Mouse (Mus musculus): ENCODE measurements around the gene Ugt1a10.
"Not testable (repeated sequence)": the region's sequence is repeated elsewhere in the genome, so short reads cannot be mapped to it uniquely, and the experiment has no call there.

DNA sequence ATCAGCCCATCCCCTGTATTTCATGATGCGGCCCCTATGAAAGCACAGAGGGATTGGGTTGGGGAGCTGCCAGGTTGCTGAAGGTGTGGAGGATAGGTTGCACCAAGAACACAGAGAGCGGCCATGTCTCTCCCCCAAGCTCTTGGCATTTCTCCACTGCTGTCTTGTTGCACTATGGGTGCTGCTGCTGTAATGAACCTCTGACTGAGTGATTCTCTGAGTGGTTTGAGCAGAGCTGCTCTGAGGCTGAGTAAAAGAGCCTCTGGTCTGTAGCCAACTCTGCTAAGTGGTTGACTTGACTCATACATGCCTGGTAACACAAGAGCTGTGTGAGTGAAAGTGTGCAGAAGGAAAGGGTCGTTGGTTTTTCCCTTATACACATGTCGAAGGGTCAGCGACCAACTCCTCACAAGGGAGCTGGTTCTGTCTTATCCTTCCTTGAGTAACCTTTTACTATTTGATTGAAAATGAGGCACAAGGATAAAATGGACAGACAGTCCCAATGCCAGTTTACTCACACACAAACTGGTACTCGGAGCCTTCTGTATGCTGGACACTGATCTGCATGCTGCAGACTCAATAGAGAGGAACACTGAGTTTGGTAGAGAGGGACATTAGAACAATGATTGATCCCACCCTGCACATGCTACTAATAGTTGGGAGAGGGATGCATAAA lies 80.2 kb downstream of the Ugt1a10 start:
- not testable (repeated sequence) for TF ChIP-seq CTCF (IDR thresholded peaks at IDR 0.05; ENCODE audit: borderline replicate concordance, insufficient read depth, low read depth, low read length); POLR2A (IDR thresholded peaks at IDR 0.05; ENCODE audit: borderline replicate concordance, insufficient read depth, low read length)

All from cerebellum, adult 2 months (tissue).